Comparison of ENCODE assay signal across 10 mouse cellular contexts in genomic region chr3:129622120-129622519, GRCm38 (mm10).
DNase-seq lines count a peak whose midpoint lies in the region; ATAC-seq and TF ChIP-seq lines count a peak whose summit lies in the region.
"Had no signal": no experiment of that assay in that cellular context is flagged by ENCODE, and none has a peak within 500 bp of the region (broad histone marks: within the 10 kb centered on the region; RNA-seq: fewer than 3 reads in every experiment).

No protein-coding gene starts in this region.

- no peaks in the 10 kb centered on the region for H3K27me3 ChIP-seq in lung, embryonic 14.5 days (ENCODE audit: insufficient read depth, low read length)
- H3K27me3 ChIP-seq in thymus, adult 2 months (ENCODE audit: control insufficient read depth, insufficient read depth, low read length), result no peaks in the 10 kb centered on the region
- H3K27me3 ChIP-seq in forebrain, embryonic 12.5 days, result no peaks in the 10 kb centered on the region
- H3K27me3 ChIP-seq: limb, embryonic 15.5 days; neural tube, embryonic 12.5 days had no signal

- WGBS in lung, embryonic 14.5 days, result 71% methylated on average over 9 of the region's 9 CpGs
- WGBS in thymus, adult 2 months, result 76% methylated on average over 9 of the region's 9 CpGs
- WGBS in forebrain, embryonic 12.5 days, result 68% methylated on average over 9 of the region's 9 CpGs

- no peak for DNase-seq in lung, embryonic 14.5 days
- DNase-seq in lung, postnatal 36 days, result no peak
- DNase-seq in NIH3T3 (ENCODE audit: low read depth), result peak; percentile 27
- peak; percentile 9 for DNase-seq in c-Kit-positive CD71-positive TER-119-positive erythroid progenitor cells, embryonic 14.5 days (ENCODE audit: low spot score)
- peak; percentile 52 for DNase-seq in thymus, adult 2 months
- no peak for DNase-seq in cerebellum, postnatal 4 days (ENCODE audit: low spot score in 2 of 2)
- DNase-seq in ovary, postnatal 10 days (ENCODE audit: low spot score), result no peak

- no peaks in the 10 kb centered on the region for H3K9me3 ChIP-seq in lung, embryonic 14.5 days (ENCODE audit: low read depth, low read length)
- no peaks in the 10 kb centered on the region for H3K9me3 ChIP-seq in forebrain, embryonic 12.5 days
- H3K9me3 ChIP-seq: limb, embryonic 15.5 days; neural tube, embryonic 12.5 days had no signal

- ATAC-seq in lung, embryonic 14.5 days (ENCODE audit: insufficient read depth), result no peak
- no peak for ATAC-seq in forebrain, embryonic 12.5 days (ENCODE audit: low FRiP score)

- H3K4me1 ChIP-seq in lung, embryonic 14.5 days (ENCODE audit: insufficient read depth), result no peaks in the 10 kb centered on the region
- H3K4me1 ChIP-seq in thymus, adult 2 months (replicated peaks; ENCODE audit: control insufficient read depth, insufficient read depth, low read length), result no peaks in the 10 kb centered on the region
- no peaks in the 10 kb centered on the region for H3K4me1 ChIP-seq in forebrain, embryonic 12.5 days

- no peak for TF ChIP-seq POLR2A in thymus, adult 2 months (IDR thresholded peaks at IDR 0.05; ENCODE audit: control insufficient read depth, extremely low read depth, insufficient read depth, low read length, poor library complexity)

- H3K9ac ChIP-seq in lung, embryonic 14.5 days, result no peak overlapping the region
- H3K9ac ChIP-seq in forebrain, embryonic 12.5 days, result no peak overlapping the region
- H3K9ac ChIP-seq: limb, embryonic 15.5 days; neural tube, embryonic 12.5 days had no signal

- H3K36me3 ChIP-seq in lung, embryonic 14.5 days (ENCODE audit: insufficient read depth), result no peaks in the 10 kb centered on the region
- H3K36me3 ChIP-seq in thymus, adult 2 months (ENCODE audit: control insufficient read depth, insufficient read depth, low read length), result no peaks in the 10 kb centered on the region
- H3K36me3 ChIP-seq in forebrain, embryonic 12.5 days (replicated peaks), result peaks cover 7% of the 10 kb centered on the region
- H3K36me3 ChIP-seq: neural tube, embryonic 12.5 days had no signal

- no peak overlapping the region for H3K27ac ChIP-seq in lung, embryonic 14.5 days (ENCODE audit: low read depth)
- H3K27ac ChIP-seq in thymus, adult 2 months (ENCODE audit: control insufficient read depth, insufficient read depth, low read length), result no peak overlapping the region
- H3K27ac ChIP-seq in forebrain, embryonic 12.5 days, result no peak overlapping the region
- H3K27ac ChIP-seq: limb, embryonic 15.5 days; neural tube, embryonic 12.5 days had no signal

- peak; percentile 51 for TF ChIP-seq CTCF in lung, embryonic 14.5 days (IDR thresholded peaks at IDR 0.05; ENCODE audit: low read depth)
- 0 out of 2 replicates have a peak, but pooled peaks have one; percentile 44 for TF ChIP-seq CTCF in thymus, adult 2 months (IDR thresholded peaks at IDR 0.05; ENCODE audit: borderline replicate concordance, control insufficient read depth, extremely low read depth, insufficient read depth, low read length, poor library complexity)

- H3K4me3 ChIP-seq in lung, embryonic 14.5 days (ENCODE audit: low read depth, low read length), result no peak overlapping the region
- H3K4me3 ChIP-seq in thymus, adult 2 months (ENCODE audit: control insufficient read depth, insufficient read depth, low read length), result no peak overlapping the region
- H3K4me3 ChIP-seq in forebrain, embryonic 12.5 days (replicated peaks), result no peak overlapping the region
- H3K4me3 ChIP-seq: limb, embryonic 15.5 days; neural tube, embryonic 12.5 days had no signal

- H3K4me2 ChIP-seq in lung, embryonic 14.5 days, result no peak overlapping the region
- H3K4me2 ChIP-seq in forebrain, embryonic 12.5 days, result no peak overlapping the region
- H3K4me2 ChIP-seq: limb, embryonic 15.5 days; neural tube, embryonic 12.5 days had no signal

Comparison
In these comparisons a context has a peak if more than half of its experiments do, and no peak if none do; other contexts are left out.
1. DNase-seq: peak in NIH3T3 (single experiment), c-Kit-positive CD71-positive TER-119-positive erythroid progenitor cells, embryonic 14.5 days (single experiment) and thymus, adult 2 months (single experiment); none in lung, embryonic 14.5 days (single experiment), lung, postnatal 36 days (single experiment), cerebellum, postnatal 4 days (0 of 2) and ovary, postnatal 10 days (single experiment).